Mouse (Mus musculus): Measurements from ENCODE around the gene Arhgef16. TPM values are rescaled to one million over a fixed set of nuclear protein-coding genes. Genes with fewer than 3 reads are reported as not detected.

Gene Arhgef16
- polyA plus RNA-seq, 1 experiment: 1.1 TPM

GRCm38 (mm10) chr4:154312935-154313621 lies 11.6 kb upstream of the Arhgef16 start:
- Histone ChIP-seq H3K27me3 (ENCODE audit: control insufficient read depth, insufficient read depth, low read length) (no peaks in the 10 kb centered on the region), H3K4me1 (ENCODE audit: control insufficient read depth, insufficient read depth, insufficient read length) (no peaks in the 10 kb centered on the region), H3K36me3 (ENCODE audit: control insufficient read depth, insufficient read depth, low read length) (no peaks in the 10 kb centered on the region), H3K4me3 (ENCODE audit: extremely low read depth, insufficient read depth, insufficient read length) (no peak overlapping the region), H3K27ac (ENCODE audit: insufficient read depth, low read length) (no peak overlapping the region)
- 69% methylated on average over 4 of the region's 4 CpGs for WGBS
- no peak for DNase-seq (ENCODE audit: low read depth in 1 of 2, low spot score in 2 of 2)
- TF ChIP-seq POLR2A (IDR thresholded peaks at IDR 0.05; ENCODE audit: low read depth, low read length): no peak
- no peak for TF ChIP-seq CTCF (IDR thresholded peaks at IDR 0.05; ENCODE audit: extremely low read depth, insufficient read depth, insufficient read length, insufficient replicate concordance)

- WGBS: 90% methylated on average over 2 of the region's 2 CpGs
- DNase-seq (ENCODE audit: low read depth in 1 of 2, low spot score in 2 of 2): no peak
- TF ChIP-seq POLR2A (IDR thresholded peaks at IDR 0.05; ENCODE audit: low read depth, low read length): no peak
- TF ChIP-seq CTCF (IDR thresholded peaks at IDR 0.05; ENCODE audit: extremely low read depth, insufficient read depth, insufficient read length, insufficient replicate concordance): no peak
- H3K4me1 ChIP-seq (ENCODE audit: control insufficient read depth, insufficient read depth, insufficient read length): no peaks in the 10 kb centered on the region
- H3K27me3 ChIP-seq (ENCODE audit: control insufficient read depth, insufficient read depth, low read length): no peaks in the 10 kb centered on the region
- H3K27ac ChIP-seq (ENCODE audit: insufficient read depth, low read length): no peak overlapping the region
- no peak overlapping the region for H3K4me3 ChIP-seq (ENCODE audit: extremely low read depth, insufficient read depth, insufficient read length)
- no peaks in the 10 kb centered on the region for H3K36me3 ChIP-seq (ENCODE audit: control insufficient read depth, insufficient read depth, low read length)
Measured at GRCm38 (mm10) chr4:154312143-154312812, 10.8 kb upstream of the Arhgef16 start.

GRCm38 (mm10) chr4:154310576-154311262 lies 9.2 kb upstream of the Arhgef16 start:
- no peaks in the 10 kb centered on the region for H3K4me1 ChIP-seq (ENCODE audit: control insufficient read depth, insufficient read depth, insufficient read length)
- H3K4me3 ChIP-seq (ENCODE audit: extremely low read depth, insufficient read depth, insufficient read length): no peak overlapping the region
- no peak for DNase-seq (ENCODE audit: low read depth in 1 of 2, low spot score in 2 of 2)
- no peaks in the 10 kb centered on the region for H3K27me3 ChIP-seq (ENCODE audit: control insufficient read depth, insufficient read depth, low read length)
- WGBS: 84% methylated on average over 9 of the region's 9 CpGs
- no peak overlapping the region for H3K27ac ChIP-seq (ENCODE audit: insufficient read depth, low read length)
- TF ChIP-seq POLR2A (IDR thresholded peaks at IDR 0.05; ENCODE audit: low read depth, low read length) (no peak), CTCF (IDR thresholded peaks at IDR 0.05; ENCODE audit: extremely low read depth, insufficient read depth, insufficient read length, insufficient replicate concordance) (no peak)
- no peaks in the 10 kb centered on the region for H3K36me3 ChIP-seq (ENCODE audit: control insufficient read depth, insufficient read depth, low read length)

- Histone ChIP-seq H3K4me1 (ENCODE audit: control insufficient read depth, insufficient read depth, insufficient read length) (no peaks in the 10 kb centered on the region), H3K27me3 (ENCODE audit: control insufficient read depth, insufficient read depth, low read length) (no peaks in the 10 kb centered on the region), H3K4me3 (ENCODE audit: extremely low read depth, insufficient read depth, insufficient read length) (no peak overlapping the region), H3K36me3 (ENCODE audit: control insufficient read depth, insufficient read depth, low read length) (no peaks in the 10 kb centered on the region), H3K27ac (ENCODE audit: insufficient read depth, low read length) (no peak overlapping the region)
- no peak for DNase-seq (ENCODE audit: low read depth in 1 of 2, low spot score in 2 of 2)
- TF ChIP-seq POLR2A (IDR thresholded peaks at IDR 0.05; ENCODE audit: low read depth, low read length) (no peak), CTCF (IDR thresholded peaks at IDR 0.05; ENCODE audit: extremely low read depth, insufficient read depth, insufficient read length, insufficient replicate concordance) (no peak)
- WGBS: 29% methylated on average over 2 of the region's 2 CpGs
Measured at GRCm38 (mm10) chr4:154309131-154309530, 7.7 kb upstream of the Arhgef16 start.

GRCm38 (mm10) chr4:154299541-154300271 lies 1.8 kb downstream of the Arhgef16 start:
- Histone ChIP-seq H3K36me3 (ENCODE audit: control insufficient read depth, insufficient read depth, low read length) (no peaks in the 10 kb centered on the region), H3K27ac (ENCODE audit: insufficient read depth, low read length) (no peak overlapping the region), H3K27me3 (ENCODE audit: control insufficient read depth, insufficient read depth, low read length) (no peaks in the 10 kb centered on the region), H3K4me3 (ENCODE audit: extremely low read depth, insufficient read depth, insufficient read length) (peak overlapping the region; percentile 15; the same call in 1 of the 2 replicates), H3K4me1 (ENCODE audit: control insufficient read depth, insufficient read depth, insufficient read length) (peaks cover 3% of the 10 kb centered on the region; the same call in 1 of the 2 replicates)
- WGBS: 6% methylated on average over 38 of the region's 66 CpGs
- TF ChIP-seq CTCF (IDR thresholded peaks at IDR 0.05; ENCODE audit: extremely low read depth, insufficient read depth, insufficient read length, insufficient replicate concordance) (no peak), POLR2A (IDR thresholded peaks at IDR 0.05; ENCODE audit: low read depth, low read length) (no peak)
- no peak for DNase-seq (ENCODE audit: low read depth in 1 of 2, low spot score in 2 of 2)

GRCm38 (mm10) chr4:154297761-154298160 lies 3.7 kb downstream of the Arhgef16 start:
- no peaks in the 10 kb centered on the region for H3K27me3 ChIP-seq (ENCODE audit: control insufficient read depth, insufficient read depth, low read length)

More at GRCm38 (mm10) chr4:154297761-154298160, 3.7 kb downstream of the Arhgef16 start:
- Histone ChIP-seq H3K27ac (ENCODE audit: insufficient read depth, low read length) (no peak overlapping the region), H3K4me3 (ENCODE audit: extremely low read depth, insufficient read depth, insufficient read length) (no peak overlapping the region), H3K4me1 (ENCODE audit: control insufficient read depth, insufficient read depth, insufficient read length) (peaks cover 3% of the 10 kb centered on the region; the same call in 1 of the 2 replicates), H3K36me3 (ENCODE audit: control insufficient read depth, insufficient read depth, low read length) (no peaks in the 10 kb centered on the region)
- no peak for DNase-seq (ENCODE audit: low read depth in 1 of 2, low spot score in 2 of 2)
- no peak for TF ChIP-seq POLR2A (IDR thresholded peaks at IDR 0.05; ENCODE audit: low read depth, low read length)
- TF ChIP-seq CTCF (IDR thresholded peaks at IDR 0.05; ENCODE audit: extremely low read depth, insufficient read depth, insufficient read length, insufficient replicate concordance): no peak
- WGBS: 41% methylated on average over 9 of the region's 9 CpGs

Measured in spleen, adult 2 months (tissue).